Mouse (Mus musculus) macrophage (primary cell): Measurements from ENCODE around the gene Dntt. TPM values are rescaled to one million over a fixed set of nuclear protein-coding genes. Genes with fewer than 3 reads are reported as not detected.

Experiments
- H3K27ac ChIP-seq: fragments of 350-480 bp; formaldehyde crosslinking; 2 replicates; pipeline ENCODE4 v1.9.0; 2021
- H3K36me3 ChIP-seq: fragments of 350-480 bp; formaldehyde crosslinking; 2 replicates; pipeline ENCODE4 v1.9.0; 2021; ENCODE audit errors: inconsistent target
- H3K4me3 ChIP-seq: fragments of 350-480 bp; formaldehyde crosslinking; 2 replicates; pipeline ENCODE4 v1.9.0; 2021; ENCODE audit errors: inconsistent target
- H3K79me2 ChIP-seq: fragments of 350-480 bp; formaldehyde crosslinking; 2 replicates; pipeline ENCODE4 v1.9.0; 2021; ENCODE audit errors: inconsistent target
- WGBS: methylation state at CpG from one replicate; pipeline ENCODE4 v1.1.7; 2026; ENCODE audit warnings: inconsistent platforms; ENCODE audit not compliant: missing documents; 5-methylcytosine and 5-hydroxymethylcytosine counted together
- polyA plus RNA-seq: library from polyadenylated mRNA; stranded (reverse); fragments of 250-400 nt; gene quantifications from 3 replicates; pipeline ENCODE4 v1.2.4, GENCODE M21; 2018; ENCODE audit warnings: inconsistent platforms

Gene Dntt
- polyA plus RNA-seq, 1 experiment from 2014 or later: 0.23 TPM

GRCm38 (mm10) chr19:41108666-41109065, 79.6 kb downstream of the Dntt start:
- Histone ChIP-seq H3K4me3 (no peak overlapping the region), H3K79me2 (no peaks in the 10 kb centered on the region), H3K36me3 (no peaks in the 10 kb centered on the region), H3K27ac (no peak overlapping the region)
- 94% methylated on average over 7 of the region's 7 CpGs for WGBS

Other genes with a start within 250 kb of the Dntt start
- 2.2 to 4.4 TPM (median 3.6 TPM) in 3 replicates for gene Ccnj, start 198.0 kb upstream of the Dntt start, polyA plus RNA-seq
- 10.6 to 12.6 TPM (median 10.7 TPM) in 3 replicates for gene Zfp518a, start 134.6 kb upstream of the Dntt start, polyA plus RNA-seq
- 96.2 to 234 TPM (median 144 TPM) in 3 replicates for gene Blnk, start 34.7 kb upstream of the Dntt start, polyA plus RNA-seq
- not detected in 3 replicates for gene Opalin, start 47.8 kb downstream of the Dntt start, polyA plus RNA-seq
- gene Tll2, start 177.6 kb downstream of the Dntt start, polyA plus RNA-seq: not detected in 3 replicates
- gene Tm9sf3, start 234.7 kb downstream of the Dntt start, polyA plus RNA-seq: 156 to 244 TPM (median 211 TPM) in 3 replicates